18 mouse cellular contexts compared by ENCODE assay signal in the genomic region with DNA sequence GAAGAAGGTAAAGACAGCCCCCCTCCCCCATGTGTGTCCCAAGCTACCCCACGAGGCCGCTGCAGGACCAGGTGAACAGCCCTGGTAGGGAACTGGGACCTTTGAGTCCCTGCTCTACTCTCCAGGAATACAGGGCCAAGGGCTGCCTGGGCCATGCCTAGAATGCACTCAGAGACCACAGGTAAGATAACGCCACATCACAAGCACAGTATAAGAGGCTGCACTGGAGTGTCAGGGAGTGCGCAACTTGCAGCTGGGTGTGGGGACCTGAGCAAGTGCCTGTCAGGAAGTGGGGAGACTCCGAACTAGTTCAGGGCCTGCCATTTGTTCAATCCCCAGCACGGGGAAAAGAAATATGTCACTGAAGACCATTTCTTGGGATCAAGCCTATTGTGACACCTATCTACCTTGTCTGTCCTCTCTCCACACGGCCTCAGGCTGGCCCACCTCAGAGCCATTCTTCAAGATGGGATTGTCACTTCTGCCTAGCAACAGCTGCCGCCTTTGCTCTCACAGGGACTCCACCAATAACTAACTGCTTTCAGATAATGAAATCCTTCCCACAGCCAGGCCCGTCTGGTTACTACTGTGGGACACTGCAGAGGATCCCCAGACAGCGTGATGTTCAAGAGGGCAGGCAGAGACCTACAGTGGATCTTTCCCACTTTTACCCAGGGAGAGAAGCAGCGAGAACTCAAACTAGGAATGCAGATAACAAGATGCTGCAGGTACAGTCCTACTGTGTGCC. TPM values are rescaled to one million over a fixed set of nuclear protein-coding genes. Genes with fewer than 3 reads are reported as not detected.
A peak's percentile ranks its signal among the peaks of the same experiment; 100 is the strongest.
DNase-seq lines count a peak whose midpoint lies in the region; ATAC-seq and TF ChIP-seq lines count a peak whose summit lies in the region.
"Had no signal": no experiment of that assay in that cellular context is flagged by ENCODE, and none has a peak within 500 bp of the region (broad histone marks: within the 10 kb centered on the region; RNA-seq: fewer than 3 reads in every experiment).

No protein-coding gene starts in this region.

- no peak overlapping the region for H3K4me3 ChIP-seq in hindbrain, embryonic 14.5 days (replicated peaks; ENCODE audit: low read length)
- no peak overlapping the region; the same call in 1 of the 2 replicates for H3K4me3 ChIP-seq in hindbrain, embryonic 11.5 days (ENCODE audit: low read depth, low read length)
- H3K4me3 ChIP-seq in thymus, adult 2 months (ENCODE audit: control insufficient read depth, insufficient read depth, low read length) = no peak overlapping the region
- H3K4me3 ChIP-seq: embryonic facial prominence, embryonic 10.5 days; gastrocnemius, adult 2 months; heart, embryonic 13.5 days; left cerebral cortex, adult 2 months; liver, embryonic 13.5 days; stomach, embryonic 15.5 days had no signal

- no peak for ATAC-seq in hindbrain, embryonic 14.5 days (ENCODE audit: low FRiP score)
- ATAC-seq in hindbrain, embryonic 11.5 days (ENCODE audit: low FRiP score) = no peak

- no peak overlapping the region for H3K4me2 ChIP-seq in hindbrain, embryonic 14.5 days (replicated peaks)
- no peak overlapping the region for H3K4me2 ChIP-seq in hindbrain, embryonic 11.5 days (replicated peaks; ENCODE audit: low read depth, low read length)
- H3K4me2 ChIP-seq: heart, embryonic 13.5 days; liver, embryonic 13.5 days; stomach, embryonic 15.5 days had no signal

- peaks cover 11% of the 10 kb centered on the region for H3K36me3 ChIP-seq in hindbrain, embryonic 14.5 days (replicated peaks; ENCODE audit: control insufficient read depth, insufficient read depth)
- H3K36me3 ChIP-seq in hindbrain, embryonic 11.5 days (ENCODE audit: control insufficient read depth, insufficient read depth, low read length) = no peaks in the 10 kb centered on the region
- H3K36me3 ChIP-seq in thymus, adult 2 months (ENCODE audit: control insufficient read depth, insufficient read depth, low read length) = no peaks in the 10 kb centered on the region
- H3K36me3 ChIP-seq: liver, embryonic 13.5 days; stomach, embryonic 15.5 days had no signal

- no peaks in the 10 kb centered on the region for H3K27me3 ChIP-seq in hindbrain, embryonic 14.5 days (ENCODE audit: control insufficient read depth, insufficient read depth, low read length)
- no peaks in the 10 kb centered on the region for H3K27me3 ChIP-seq in hindbrain, embryonic 11.5 days (ENCODE audit: control insufficient read depth, insufficient read depth, low read length)
- H3K27me3 ChIP-seq in thymus, adult 2 months (ENCODE audit: control insufficient read depth, insufficient read depth, low read length) = no peaks in the 10 kb centered on the region
- H3K27me3 ChIP-seq: heart, embryonic 13.5 days; stomach, embryonic 15.5 days had no signal

- no peak for TF ChIP-seq CTCF in thymus, adult 2 months (IDR thresholded peaks at IDR 0.05; ENCODE audit: borderline replicate concordance, control insufficient read depth, extremely low read depth, insufficient read depth, low read length, poor library complexity)

- H3K27ac ChIP-seq in hindbrain, embryonic 14.5 days = 0 out of 2 replicates have a peak overlapping the region, but pooled peaks have one; percentile 30
- no peak overlapping the region for H3K27ac ChIP-seq in hindbrain, embryonic 11.5 days (ENCODE audit: low read depth, low read length)
- no peak overlapping the region for H3K27ac ChIP-seq in thymus, adult 2 months (ENCODE audit: control insufficient read depth, insufficient read depth, low read length)
- H3K27ac ChIP-seq: embryonic facial prominence, embryonic 10.5 days; gastrocnemius, adult 2 months; heart, embryonic 13.5 days; left cerebral cortex, adult 2 months; liver, embryonic 13.5 days; stomach, embryonic 15.5 days had no signal

- TF ChIP-seq POLR2A in thymus, adult 2 months (IDR thresholded peaks at IDR 0.05; ENCODE audit: control insufficient read depth, extremely low read depth, insufficient read depth, low read length, poor library complexity) = no peak

- H3K9me3 ChIP-seq in hindbrain, embryonic 14.5 days (ENCODE audit: control insufficient read depth, low read length) = no peaks in the 10 kb centered on the region
- no peaks in the 10 kb centered on the region for H3K9me3 ChIP-seq in hindbrain, embryonic 11.5 days (ENCODE audit: control insufficient read depth, low read length)
- H3K9me3 ChIP-seq: embryonic facial prominence, embryonic 10.5 days; heart, embryonic 13.5 days; liver, embryonic 13.5 days; stomach, embryonic 15.5 days had no signal

- DNase-seq in hindbrain, embryonic 14.5 days (ENCODE audit: low spot score) = no peak
- no peak for DNase-seq in hindbrain, embryonic 11.5 days (ENCODE audit: low spot score)
- peak; percentile 25 for DNase-seq in thymus, adult 2 months
- DNase-seq in thymus, adult 18-20 months = no peak
- DNase-seq in thymus, postnatal 0 days (ENCODE audit: low spot score) = peak; percentile 53
- DNase-seq in right cerebral cortex, postnatal 25 days = no peak
- no peak for DNase-seq in kidney, adult 18-20 months
- DNase-seq: cerebellum, adult 8-10 months; gastrocnemius, adult 2 months; heart, postnatal 36 days; kidney, postnatal 36 days; layer of hippocampus, adult 9-11 months; liver, embryonic 13.5 days; right cerebral cortex, postnatal 14 days had no signal

- WGBS in hindbrain, embryonic 14.5 days = 71% methylated on average over 11 of the region's 11 CpGs
- WGBS in hindbrain, embryonic 11.5 days = 72% methylated on average over 11 of the region's 11 CpGs
- 70% methylated on average over 11 of the region's 11 CpGs for WGBS in thymus, adult 2 months

- H3K9ac ChIP-seq in hindbrain, embryonic 14.5 days = no peak overlapping the region
- H3K9ac ChIP-seq in hindbrain, embryonic 11.5 days (ENCODE audit: low read depth, low read length) = no peak overlapping the region
- H3K9ac ChIP-seq: heart, embryonic 13.5 days; liver, embryonic 13.5 days; stomach, embryonic 15.5 days had no signal

- H3K4me1 ChIP-seq in hindbrain, embryonic 14.5 days (replicated peaks; ENCODE audit: control insufficient read depth, insufficient read depth, low read length) = peaks cover 46% of the 10 kb centered on the region
- H3K4me1 ChIP-seq in hindbrain, embryonic 11.5 days (replicated peaks; ENCODE audit: control insufficient read depth, insufficient read depth, low read length) = peaks cover 2% of the 10 kb centered on the region; the same call in 1 of the 2 replicates
- peaks cover 39% of the 10 kb centered on the region for H3K4me1 ChIP-seq in thymus, adult 2 months (replicated peaks; ENCODE audit: control insufficient read depth, insufficient read depth, low read length)

RNA-seq across cellular contexts. Expression of gene Nckap5l, which starts 4.2 kb away (rescaled TPM):
- polyA plus RNA-seq in hindbrain, embryonic 14.5 days (2014; fragmentation: Nextera tagmentation; extraction: Ambion mirVana) = 16.2 and 19.3 TPM in 2 replicates
- 9.3 and 10.2 TPM in 2 replicates for polyA plus RNA-seq in hindbrain, embryonic 11.5 days (2014; fragmentation: Nextera tagmentation; extraction: Ambion mirVana)
- polyA plus RNA-seq in thymus, adult 2 months (2012; rRNA removed) = 48.1 and 48.6 TPM in 2 replicates
- 5.7 and 6.0 TPM in 2 replicates for polyA plus RNA-seq in thymus, postnatal 0 days (2015; fragmentation: Nextera tagmentation; extraction: Ambion mirVana)

RNA-seq across cellular contexts. Expression of gene Bcdin3d, which starts 21.2 kb away (rescaled TPM):
- 16.5 and 19.6 TPM in 2 replicates for polyA plus RNA-seq in hindbrain, embryonic 14.5 days (2014; fragmentation: Nextera tagmentation; extraction: Ambion mirVana)
- polyA plus RNA-seq in hindbrain, embryonic 11.5 days (2014; fragmentation: Nextera tagmentation; extraction: Ambion mirVana) = 17.1 and 18.1 TPM in 2 replicates
- polyA plus RNA-seq in thymus, adult 2 months (2012; rRNA removed) = 12.4 and 13.7 TPM in 2 replicates
- 24.3 and 24.7 TPM in 2 replicates for polyA plus RNA-seq in thymus, postnatal 0 days (2015; fragmentation: Nextera tagmentation; extraction: Ambion mirVana)

Comparison
In these comparisons a context has a peak if more than half of its experiments do, and no peak if none do; other contexts are left out.
1. DNase-seq: peak in thymus, adult 2 months (single experiment) and thymus, postnatal 0 days (single experiment); none in hindbrain, embryonic 14.5 days (single experiment), hindbrain, embryonic 11.5 days (single experiment), thymus, adult 18-20 months (0 of 2), right cerebral cortex, postnatal 25 days (single experiment) and kidney, adult 18-20 months (single experiment).